Mouse (Mus musculus): ENCODE data around the gene Spsb1. TPM values are rescaled to one million over a fixed set of nuclear protein-coding genes. Genes with fewer than 3 reads are reported as not detected.

The Spsb1 gene
- total and polyA plus RNA-seq, 3 experiments, result 0.04 to 0.19 (median 0.07) TPM

DNA sequence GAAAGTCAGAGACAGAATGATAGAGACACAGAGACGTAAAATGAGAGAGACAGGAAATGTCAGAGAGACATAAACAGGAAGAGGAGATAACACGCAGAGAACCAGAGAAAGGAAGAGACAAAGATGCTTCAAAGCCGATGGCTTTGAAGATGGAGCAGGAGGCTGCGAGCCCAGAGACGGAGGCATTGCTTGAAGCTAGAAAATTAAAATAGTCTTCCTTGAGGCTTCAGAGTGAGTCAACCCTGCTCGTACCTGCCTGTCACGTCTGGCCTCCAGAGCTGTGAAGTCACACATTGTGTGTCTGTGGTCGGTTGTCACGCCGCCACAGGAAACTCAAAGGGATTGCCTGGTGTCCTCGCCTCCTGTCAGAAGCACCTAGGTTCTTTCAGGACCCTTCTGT lies 74.9 kb downstream of the Spsb1 start:
- no peaks in the 10 kb centered on the region for H3K9me3 ChIP-seq (replicated peaks; ENCODE audit: low read length)
- no peaks in the 10 kb centered on the region for H3K79me2 ChIP-seq (replicated peaks; ENCODE audit: control insufficient read depth, extremely low read depth, insufficient read depth, poor library complexity, severe bottlenecking)
- no peak overlapping the region for H3K4me3 ChIP-seq (replicated peaks in 1 of 3; ENCODE audit: low read depth in 2 of 3, low read length in 2 of 3, poor library complexity in 1 of 3)
- TF ChIP-seq RCOR1 (conservative IDR thresholded peaks at IDR 0.05; ENCODE audit: low read depth, low read length) (no peak), ZNF384 (IDR thresholded peaks at IDR 0.05; ENCODE audit: low read depth, low read length) (no peak), USF1 (IDR thresholded peaks at IDR 0.05; ENCODE audit: low read depth, low read length) (no peak), CTCF (conservative IDR thresholded peaks at IDR 0.05 in 1 of 2, IDR thresholded peaks at IDR 0.05 in 1 of 2; ENCODE audit: low read depth in 2 of 2, low read length in 2 of 2) (no peak), PAX5 (IDR thresholded peaks at IDR 0.05; ENCODE audit: low read length) (no peak), E2F4 (IDR thresholded peaks at IDR 0.05; ENCODE audit: insufficient replicate concordance, low read depth, low read length) (no peak), JUND (conservative IDR thresholded peaks at IDR 0.05; ENCODE audit: low read depth, low read length) (no peak), ELF1 (IDR thresholded peaks at IDR 0.05; ENCODE audit: low read depth, low read length) (no peak)
- no peak for DNase-seq (ENCODE audit: extremely low read depth)
- no peaks in the 10 kb centered on the region for H3K36me3 ChIP-seq (replicated peaks in 1 of 2; ENCODE audit: control insufficient read depth in 1 of 2, insufficient read depth in 1 of 2, low read length in 1 of 2)
- H3K9ac ChIP-seq (ENCODE audit: insufficient read depth, low read depth), result no peak overlapping the region
- H3K4me2 ChIP-seq (ENCODE audit: insufficient read depth, low read depth, poor library complexity, severe bottlenecking), result no peak overlapping the region
- in situ Hi-C loops (cut with MboI; ENCODE audit: low pct_ligation_motif_present, low pct_unique_long_range_greater_than_20kb, low sequenced_read_pairs), result loop anchor here (10.0 kb wide), 1 partner anchor 65 kb away; no protein-coding TSS in a partner anchor
- H3K4me1 ChIP-seq (ENCODE audit: control insufficient read depth in 1 of 2, insufficient read depth in 2 of 2), result peaks cover 0 to 3% of the 10 kb centered on the region in 2 experiments; a peak in 1 of 4 replicates
- dilution Hi-C loops (cut with MboI; ENCODE audit: extremely low pct_ligation_motif_present, extremely low pct_unique_long_range_greater_than_20kb, low sequenced_read_pairs), result no loop called here
- peaks cover 46% of the 10 kb centered on the region for H3K27me3 ChIP-seq (replicated peaks)
- no peak overlapping the region for H3K27ac ChIP-seq (ENCODE audit: insufficient read depth, low read depth)

GRCm38 (mm10) chr4:149878021-149878449 lies 76.8 kb downstream of the Spsb1 start:
- H3K9ac ChIP-seq (ENCODE audit: insufficient read depth, low read depth), result no peak overlapping the region
- no peak overlapping the region for H3K4me2 ChIP-seq (ENCODE audit: insufficient read depth, low read depth, poor library complexity, severe bottlenecking)
- DNase-seq (ENCODE audit: extremely low read depth), result no peak
- H3K36me3 ChIP-seq (replicated peaks in 1 of 2; ENCODE audit: control insufficient read depth in 1 of 2, insufficient read depth in 1 of 2, low read length in 1 of 2), result no peaks in the 10 kb centered on the region
- TF ChIP-seq NELFE (IDR thresholded peaks at IDR 0.05; ENCODE audit: low read depth, low read length) (no peak), ZKSCAN1 (IDR thresholded peaks at IDR 0.05; ENCODE audit: borderline replicate concordance, low read depth, low read length) (no peak), RCOR1 (conservative IDR thresholded peaks at IDR 0.05; ENCODE audit: low read depth, low read length) (no peak), SMC3 (IDR thresholded peaks at IDR 0.05; ENCODE audit: low read depth, low read length) (no peak)
- dilution Hi-C loops (cut with MboI; ENCODE audit: extremely low pct_ligation_motif_present, extremely low pct_unique_long_range_greater_than_20kb, low sequenced_read_pairs) (no loop called here), in situ Hi-C loops (cut with MboI; ENCODE audit: low pct_ligation_motif_present, low pct_unique_long_range_greater_than_20kb, low sequenced_read_pairs) (loop anchor here (10.0 kb wide), 1 partner anchor 67 kb away; no protein-coding TSS in a partner anchor)
- H3K4me1 ChIP-seq (ENCODE audit: control insufficient read depth in 1 of 2, insufficient read depth in 2 of 2), result peaks cover 0 to 3% of the 10 kb centered on the region in 2 experiments; a peak in 1 of 4 replicates
- no peaks in the 10 kb centered on the region for H3K9me3 ChIP-seq (replicated peaks; ENCODE audit: low read length)
- peaks cover 54% of the 10 kb centered on the region for H3K27me3 ChIP-seq (replicated peaks)
- no peaks in the 10 kb centered on the region for H3K79me2 ChIP-seq (replicated peaks; ENCODE audit: control insufficient read depth, extremely low read depth, insufficient read depth, poor library complexity, severe bottlenecking)
- H3K27ac ChIP-seq (ENCODE audit: insufficient read depth, low read depth), result no peak overlapping the region
- no peak overlapping the region for H3K4me3 ChIP-seq (replicated peaks in 1 of 3; ENCODE audit: low read depth in 2 of 3, low read length in 2 of 3, poor library complexity in 1 of 3)

DNA sequence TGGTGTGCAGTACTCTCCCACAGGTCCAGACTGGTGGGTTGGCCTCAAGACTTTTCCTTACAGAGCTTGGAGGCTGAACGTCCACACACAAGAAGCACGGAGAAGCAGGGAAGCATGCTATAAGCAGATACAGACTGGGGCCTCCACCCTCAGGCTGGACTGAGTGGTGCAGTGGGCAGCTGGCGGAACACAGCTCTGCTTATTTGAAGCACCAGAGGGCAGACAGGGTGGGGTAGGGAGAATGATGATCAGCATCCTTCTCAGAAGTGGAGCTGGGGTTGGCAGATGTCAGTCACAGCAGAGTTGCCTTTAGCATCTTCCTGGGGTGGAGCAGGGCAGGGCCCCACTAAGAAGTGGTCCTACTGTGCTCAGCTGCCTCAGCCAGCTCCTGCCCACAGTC lies 77.6 kb downstream of the Spsb1 start:
- H3K27me3 ChIP-seq (replicated peaks), result peaks cover 61% of the 10 kb centered on the region
- H3K4me1 ChIP-seq (ENCODE audit: control insufficient read depth in 1 of 2, insufficient read depth in 2 of 2), result peaks cover 0 to 3% of the 10 kb centered on the region in 2 experiments; a peak in 1 of 4 replicates
- in situ Hi-C loops (cut with MboI; ENCODE audit: low pct_ligation_motif_present, low pct_unique_long_range_greater_than_20kb, low sequenced_read_pairs) (loop anchor here (10.0 kb wide), 1 partner anchor 68 kb away; no protein-coding TSS in a partner anchor), dilution Hi-C loops (cut with MboI; ENCODE audit: extremely low pct_ligation_motif_present, extremely low pct_unique_long_range_greater_than_20kb, low sequenced_read_pairs) (no loop called here)
- H3K9me3 ChIP-seq (replicated peaks; ENCODE audit: low read length), result no peaks in the 10 kb centered on the region
- H3K4me2 ChIP-seq (ENCODE audit: insufficient read depth, low read depth, poor library complexity, severe bottlenecking), result no peak overlapping the region
- no peak for TF ChIP-seq ZNF384 (IDR thresholded peaks at IDR 0.05; ENCODE audit: low read depth, low read length)
- TF ChIP-seq MAZ (IDR thresholded peaks at IDR 0.05; ENCODE audit: low read depth, low read length), result no peak
- TF ChIP-seq ELF1 (IDR thresholded peaks at IDR 0.05; ENCODE audit: low read depth, low read length), result no peak
- TF ChIP-seq GABPA (IDR thresholded peaks at IDR 0.05; ENCODE audit: insufficient replicate concordance, low read depth, low read length), result no peak
- no peak for TF ChIP-seq JUND (conservative IDR thresholded peaks at IDR 0.05; ENCODE audit: low read depth, low read length)
- TF ChIP-seq SMC3 (IDR thresholded peaks at IDR 0.05; ENCODE audit: low read depth, low read length), result no peak; the same call in 1 of the 2 replicates
- no peak for TF ChIP-seq MAFK (IDR thresholded peaks at IDR 0.05; ENCODE audit: insufficient replicate concordance, low read length)
- no peak for TF ChIP-seq KAT2A (IDR thresholded peaks at IDR 0.05; ENCODE audit: insufficient replicate concordance, low read length)
- TF ChIP-seq SIN3A (IDR thresholded peaks at IDR 0.05; ENCODE audit: low read length), result no peak
- TF ChIP-seq CTCF (conservative IDR thresholded peaks at IDR 0.05 in 1 of 2, IDR thresholded peaks at IDR 0.05 in 1 of 2; ENCODE audit: low read depth in 2 of 2, low read length in 2 of 2), result no peak
- TF ChIP-seq CHD2 (IDR thresholded peaks at IDR 0.05; ENCODE audit: low read length), result no peak
- H3K9ac ChIP-seq (ENCODE audit: insufficient read depth, low read depth), result no peak overlapping the region
- H3K79me2 ChIP-seq (replicated peaks; ENCODE audit: control insufficient read depth, extremely low read depth, insufficient read depth, poor library complexity, severe bottlenecking), result no peaks in the 10 kb centered on the region
- no peaks in the 10 kb centered on the region for H3K36me3 ChIP-seq (replicated peaks in 1 of 2; ENCODE audit: control insufficient read depth in 1 of 2, insufficient read depth in 1 of 2, low read length in 1 of 2)
- DNase-seq (ENCODE audit: extremely low read depth), result no peak
- H3K4me3 ChIP-seq (replicated peaks in 1 of 3; ENCODE audit: low read depth in 2 of 3, low read length in 2 of 3, poor library complexity in 1 of 3), result no peak overlapping the region
- no peak overlapping the region for H3K27ac ChIP-seq (ENCODE audit: insufficient read depth, low read depth)
